Mouse (Mus musculus) 3T3-L1 (cell line): ENCODE results near the gene Stra6.

Experiments used
- DNase-seq: peaks from one replicate; pipeline ENCODE4 v3.0.0-alpha.2; 2015; ENCODE audit warnings: low read depth, low spot score

Gene Stra6

GRCm38 (mm10) chr9:58174818-58175251 lies 111.2 kb downstream of the Stra6 start:
- DNase-seq, result peak; percentile 19

- peak; percentile 47 for DNase-seq
Measured at GRCm38 (mm10) chr9:58175745-58176487, 112.3 kb downstream of the Stra6 start.

- no peak for DNase-seq
Measured at GRCm38 (mm10) chr9:58177165-58177564, 113.6 kb downstream of the Stra6 start.

- DNase-seq, result no peak
Measured at GRCm38 (mm10) chr9:58179390-58179789, 115.8 kb downstream of the Stra6 start.

GRCm38 (mm10) chr9:58184456-58184855 lies 120.9 kb downstream of the Stra6 start:
- no peak for DNase-seq

- no peak for DNase-seq
Measured at GRCm38 (mm10) chr9:58194222-58194621, 130.6 kb downstream of the Stra6 start.

GRCm38 (mm10) chr9:58195671-58196070 lies 132.1 kb downstream of the Stra6 start:
- DNase-seq, result no peak

GRCm38 (mm10) chr9:58196141-58196540 lies 132.6 kb downstream of the Stra6 start:
- no peak for DNase-seq

- no peak for DNase-seq
Measured at GRCm38 (mm10) chr9:58196610-58197567, 133.3 kb downstream of the Stra6 start.

GRCm38 (mm10) chr9:58197781-58198701 lies 134.5 kb downstream of the Stra6 start:
- DNase-seq, result no peak

- DNase-seq, result no peak
Measured at GRCm38 (mm10) chr9:58198801-58199371, 135.3 kb downstream of the Stra6 start.

- no peak for DNase-seq
Measured at GRCm38 (mm10) chr9:58199381-58200269, 136.0 kb downstream of the Stra6 start.

- DNase-seq, result no peak
Measured at GRCm38 (mm10) chr9:58200270-58201090, 136.9 kb downstream of the Stra6 start.

GRCm38 (mm10) chr9:58201091-58201842 lies 137.7 kb downstream of the Stra6 start:
- DNase-seq, result no peak

GRCm38 (mm10) chr9:58201861-58202549 lies 138.4 kb downstream of the Stra6 start:
- no peak for DNase-seq

GRCm38 (mm10) chr9:58202676-58203453 lies 139.3 kb downstream of the Stra6 start:
- DNase-seq, result no peak
